Mouse (Mus musculus) heart, embryonic 14.5 days (tissue): Measurements from ENCODE around the gene Grk5. TPM values are rescaled to one million over a fixed set of nuclear protein-coding genes. Genes with fewer than 3 reads are reported as not detected.

ENCODE experiments used
- ATAC-seq: fragments of 200-750 bp; cut with Nextera tagmentation; 2 replicates; pipeline ENCODE4 v1.8.0; 2017; ENCODE audit warnings: low read depth, moderate TSS enrichment; ENCODE audit not compliant: insufficient number of reproducible peaks, insufficient read depth, low FRiP score
- H3K27ac ChIP-seq, 2 experiments: fragments of 200-500 bp in 1 of 2; fragments of 300-500 bp in 1 of 2; sonication (generic) in 1 of 2; replicated peaks in 1 of 2; 2 replicates each; pipeline ENCODE4 v1.5.1; 2012 to 2014; ENCODE audit warnings: low read depth in 2 of 2, low read length in 2 of 2, control low read depth in 1 of 2, mild to moderate bottlenecking in 1 of 2, mixed read lengths in 1 of 2; ENCODE audit not compliant: control insufficient read depth in 1 of 2, insufficient read depth in 1 of 2
- H3K27me3 ChIP-seq: fragments of 300-500 bp; sonication (generic); 2 replicates; pipeline ENCODE4 v1.6.1; 2014; ENCODE audit warnings: mild to moderate bottlenecking, low read length, control low read depth; ENCODE audit not compliant: control insufficient read depth, insufficient read depth
- H3K36me3 ChIP-seq: fragments of 300-500 bp; sonication (generic); 2 replicates; pipeline ENCODE4 v1.6.1; 2014; ENCODE audit warnings: mild to moderate bottlenecking, control low read depth, low read length, mixed read lengths; ENCODE audit not compliant: control insufficient read depth, insufficient read depth
- H3K4me1 ChIP-seq, 2 experiments: fragments of 200-500 bp in 1 of 2; fragments of 300-500 bp in 1 of 2; sonication (generic) in 1 of 2; 2 replicates each; pipeline ENCODE4 v1.6.1; 2012 to 2014; ENCODE audit warnings: low read length in 2 of 2, control low read depth in 1 of 2, mixed read lengths in 1 of 2; ENCODE audit not compliant: control insufficient read depth in 2 of 2, insufficient read depth in 2 of 2
- H3K4me2 ChIP-seq: fragments of 300-500 bp; sonication (generic); 2 replicates; pipeline ENCODE4 v1.6.1; 2014; ENCODE audit warnings: mild to moderate bottlenecking, low read length
- H3K4me3 ChIP-seq, 2 experiments: fragments of 200-500 bp in 1 of 2; fragments of 300-500 bp in 1 of 2; sonication (generic) in 1 of 2; 2 replicates each; pipeline ENCODE4 v1.5.1; 2012 to 2014; ENCODE audit warnings: low read length in 2 of 2, mild to moderate bottlenecking in 2 of 2, control low read depth in 1 of 2, low read depth in 1 of 2, moderate library complexity in 1 of 2; ENCODE audit not compliant: control insufficient read depth in 1 of 2, insufficient read depth in 1 of 2
- H3K9ac ChIP-seq: fragments of 300-500 bp; sonication (generic); 2 replicates; pipeline ENCODE4 v1.6.1; 2014; ENCODE audit warnings: mild to moderate bottlenecking, low read length
- H3K9me3 ChIP-seq: fragments of 300-500 bp; sonication (generic); 2 replicates; pipeline ENCODE4 v1.6.1; 2016; ENCODE audit warnings: low read length, control low read depth; ENCODE audit not compliant: control insufficient read depth
- WGBS: fragments of 180-500 bp; shearing (Covaris S2); extraction: QIAGEN DNeasy Blood & Tissue Kit; methylation state at CpG from one replicate; pipeline ENCODE4 v1.1.7; 2014; 5-methylcytosine and 5-hydroxymethylcytosine counted together
- polyA plus RNA-seq: library from polyadenylated mRNA; unstranded; fragments of >200 nt; fragmentation: Nextera tagmentation; extraction: Ambion mirVana; gene quantifications from 2 replicates; pipeline ENCODE4 v1.2.1, GENCODE M21; 2014

Gene Grk5
- polyA plus RNA-seq, 1 experiment from 2014 or later, result 4.5 TPM

GRCm38 (mm10) chr19:61087781-61088180, 198.2 kb downstream of the Grk5 start:
- no peak overlapping the region for H3K27ac ChIP-seq
- no peaks in the 10 kb centered on the region for H3K9me3 ChIP-seq
- no peaks in the 10 kb centered on the region for H3K27me3 ChIP-seq
- H3K4me2 ChIP-seq, result no peak overlapping the region
- H3K9ac ChIP-seq, result no peak overlapping the region
- WGBS, result 91% methylated on average over 1 of the region's 1 CpGs
- no peak for ATAC-seq
- no peaks in the 10 kb centered on the region for H3K4me1 ChIP-seq
- H3K4me3 ChIP-seq, result no peak overlapping the region
- H3K36me3 ChIP-seq, result peaks cover 80% of the 10 kb centered on the region

GRCm38 (mm10) chr19:61089001-61089400, 199.5 kb downstream of the Grk5 start:
- H3K9ac ChIP-seq, result no peak overlapping the region
- H3K27me3 ChIP-seq, result no peaks in the 10 kb centered on the region
- H3K4me2 ChIP-seq, result no peak overlapping the region
- no peak overlapping the region for H3K4me3 ChIP-seq
- WGBS, result 90% methylated on average over 3 of the region's 3 CpGs
- H3K9me3 ChIP-seq, result no peaks in the 10 kb centered on the region
- H3K4me1 ChIP-seq, result no peaks in the 10 kb centered on the region
- no peak for ATAC-seq
- no peak overlapping the region for H3K27ac ChIP-seq
- peaks cover 84% of the 10 kb centered on the region for H3K36me3 ChIP-seq

- no peak overlapping the region for H3K4me2 ChIP-seq
- no peaks in the 10 kb centered on the region for H3K27me3 ChIP-seq
- no peak overlapping the region for H3K27ac ChIP-seq
- H3K4me3 ChIP-seq, result no peak overlapping the region
- 87% methylated on average over 4 of the region's 4 CpGs for WGBS
- no peaks in the 10 kb centered on the region for H3K4me1 ChIP-seq
- no peak for ATAC-seq
- no peaks in the 10 kb centered on the region for H3K9me3 ChIP-seq
- H3K9ac ChIP-seq, result no peak overlapping the region
- peaks cover 85% of the 10 kb centered on the region for H3K36me3 ChIP-seq
Observed at GRCm38 (mm10) chr19:61090541-61090940, 201.0 kb downstream of the Grk5 start.

- Histone ChIP-seq H3K9me3 (no peaks in the 10 kb centered on the region), H3K9ac (no peak overlapping the region), H3K27me3 (no peaks in the 10 kb centered on the region), H3K4me2 (no peak overlapping the region), H3K27ac (no peak overlapping the region), H3K36me3 (peaks cover 22% of the 10 kb centered on the region), H3K4me3 (no peak overlapping the region), H3K4me1 (no peaks in the 10 kb centered on the region)
- WGBS, result 84% methylated on average over 2 of the region's 2 CpGs
- ATAC-seq, result no peak
Observed at GRCm38 (mm10) chr19:61096776-61097175, 207.2 kb downstream of the Grk5 start.

GRCm38 (mm10) chr19:61097764-61098163, 208.2 kb downstream of the Grk5 start:
- no peaks in the 10 kb centered on the region for H3K9me3 ChIP-seq
- no peak for ATAC-seq
- H3K27ac ChIP-seq, result no peak overlapping the region
- H3K27me3 ChIP-seq, result no peaks in the 10 kb centered on the region
- no peak overlapping the region for H3K4me2 ChIP-seq
- H3K36me3 ChIP-seq, result peaks cover 13% of the 10 kb centered on the region
- H3K9ac ChIP-seq, result no peak overlapping the region
- H3K4me1 ChIP-seq, result no peaks in the 10 kb centered on the region
- 21% methylated on average over 4 of the region's 4 CpGs for WGBS
- H3K4me3 ChIP-seq, result no peak overlapping the region

GRCm38 (mm10) chr19:61110184-61110583, 220.6 kb downstream of the Grk5 start:
- Histone ChIP-seq H3K27ac (no peak overlapping the region), H3K9me3 (peaks cover 9% of the 10 kb centered on the region), H3K9ac (no peak overlapping the region), H3K36me3 (no peaks in the 10 kb centered on the region), H3K4me1 (no peaks in the 10 kb centered on the region), H3K27me3 (no peaks in the 10 kb centered on the region), H3K4me3 (no peak overlapping the region), H3K4me2 (no peak overlapping the region)
- no peak for ATAC-seq
- 63% methylated on average over 2 of the region's 2 CpGs for WGBS

GRCm38 (mm10) chr19:61131096-61131495, 241.5 kb downstream of the Grk5 start:
- no peaks in the 10 kb centered on the region for H3K9me3 ChIP-seq
- H3K9ac ChIP-seq, result no peak overlapping the region
- WGBS, result 87% methylated on average over 10 of the region's 10 CpGs
- no peak for ATAC-seq
- no peaks in the 10 kb centered on the region for H3K27me3 ChIP-seq
- no peaks in the 10 kb centered on the region for H3K4me1 ChIP-seq
- no peak overlapping the region for H3K27ac ChIP-seq
- H3K4me3 ChIP-seq, result no peak overlapping the region
- H3K4me2 ChIP-seq, result no peak overlapping the region
- peaks cover 12% of the 10 kb centered on the region for H3K36me3 ChIP-seq

GRCm38 (mm10) chr19:61138655-61139054, 249.1 kb downstream of the Grk5 start:
- Histone ChIP-seq H3K4me1 (peaks cover 0 to 10% of the 10 kb centered on the region in 2 experiments; a peak in 2 of 4 replicates), H3K36me3 (no peaks in the 10 kb centered on the region), H3K27me3 (no peaks in the 10 kb centered on the region), H3K4me2 (no peak overlapping the region), H3K4me3 (no peak overlapping the region), H3K9me3 (no peaks in the 10 kb centered on the region), H3K9ac (no peak overlapping the region), H3K27ac (no peak overlapping the region)
- ATAC-seq, result no peak
